Mouse (Mus musculus): ENCODE results near the gene Smco4. TPM values are rescaled to one million over a fixed set of nuclear protein-coding genes. Genes with fewer than 3 reads are reported as not detected.
A peak's percentile ranks its signal among the peaks of the same experiment; 100 is the strongest.
"Not testable (repeated sequence)": the region's sequence is repeated elsewhere in the genome, so short reads cannot be mapped to it uniquely, and the experiment has no call there.

Smco4 gene
- polyA plus RNA-seq, 1 experiment from 2014 or later, result 3.2 TPM

- 48% methylated on average over 5 of the region's 5 CpGs for WGBS
- no peak for ATAC-seq
- no peak overlapping the region for H3K27ac ChIP-seq
- H3K4me2 ChIP-seq (replicated peaks), result no peak overlapping the region
- no peak overlapping the region for H3K4me3 ChIP-seq (replicated peaks)
- H3K36me3 ChIP-seq, result no peaks in the 10 kb centered on the region
- H3K9me3 ChIP-seq, result no peaks in the 10 kb centered on the region
- H3K9ac ChIP-seq, result no peak overlapping the region
- H3K27me3 ChIP-seq (replicated peaks), result no peaks in the 10 kb centered on the region
- peaks cover 60% of the 10 kb centered on the region for H3K4me1 ChIP-seq (replicated peaks)
Observed at GRCm38 (mm10) chr9:15531204-15531603, 38.0 kb downstream of the Smco4 start.

GRCm38 (mm10) chr9:15533336-15534070 is 40.3 kb downstream of the Smco4 start:
- H3K4me2 ChIP-seq (replicated peaks), result no peak overlapping the region
- 75% methylated on average over 11 of the region's 11 CpGs for WGBS
- H3K27me3 ChIP-seq (replicated peaks), result no peaks in the 10 kb centered on the region

GRCm38 (mm10) chr9:15534110-15534509 is 40.9 kb downstream of the Smco4 start:
- Histone ChIP-seq H3K9ac (no peak overlapping the region), H3K36me3 (no peaks in the 10 kb centered on the region), H3K4me3 (replicated peaks) (no peak overlapping the region), H3K9me3 (no peaks in the 10 kb centered on the region), H3K27ac (no peak overlapping the region), H3K4me1 (replicated peaks) (peaks cover 54% of the 10 kb centered on the region), H3K4me2 (replicated peaks) (no peak overlapping the region), H3K27me3 (replicated peaks) (no peaks in the 10 kb centered on the region)
- whole genome bisulfite sequencing, result 89% methylated on average over 2 of the region's 2 CpGs
- ATAC-seq, result no peak

More at GRCm38 (mm10) chr9:15533336-15534070, 40.3 kb downstream of the Smco4 start:
- H3K27ac ChIP-seq, result no peak overlapping the region
- no peak overlapping the region for H3K4me3 ChIP-seq (replicated peaks)
- no peaks in the 10 kb centered on the region for H3K36me3 ChIP-seq
- H3K9me3 ChIP-seq, result no peaks in the 10 kb centered on the region
- no peak for ATAC-seq
- H3K4me1 ChIP-seq (replicated peaks), result peaks cover 61% of the 10 kb centered on the region
- H3K9ac ChIP-seq, result no peak overlapping the region

- H3K27ac ChIP-seq, result 0 out of 2 replicates have a peak overlapping the region, but pooled peaks have one; percentile 15
- H3K4me2 ChIP-seq (replicated peaks), result no peak overlapping the region
- no peak overlapping the region for H3K9ac ChIP-seq
- 45% methylated on average over 5 of the region's 5 CpGs for WGBS
- no peaks in the 10 kb centered on the region for H3K27me3 ChIP-seq (replicated peaks)
- no peaks in the 10 kb centered on the region for H3K36me3 ChIP-seq
- no peak for ATAC-seq
- no peaks in the 10 kb centered on the region for H3K9me3 ChIP-seq
- peaks cover 42% of the 10 kb centered on the region for H3K4me1 ChIP-seq (replicated peaks)
- H3K4me3 ChIP-seq (replicated peaks), result no peak overlapping the region
Observed at GRCm38 (mm10) chr9:15535418-15535817, 42.2 kb downstream of the Smco4 start.

- Histone ChIP-seq H3K36me3 (no peaks in the 10 kb centered on the region), H3K9ac (no peak overlapping the region), H3K9me3 (no peaks in the 10 kb centered on the region), H3K4me2 (replicated peaks) (no peak overlapping the region), H3K4me1 (replicated peaks) (peaks cover 35% of the 10 kb centered on the region), H3K27ac (no peak overlapping the region), H3K4me3 (replicated peaks) (no peak overlapping the region), H3K27me3 (replicated peaks) (no peaks in the 10 kb centered on the region)
- peak; percentile 41 for ATAC-seq
- WGBS, result 82% methylated on average over 5 of the region's 5 CpGs
Observed at GRCm38 (mm10) chr9:15536861-15537426, 43.7 kb downstream of the Smco4 start.

- ATAC-seq, result peak; percentile 58
- Histone ChIP-seq H3K36me3 (no peaks in the 10 kb centered on the region), H3K4me3 (replicated peaks) (no peak overlapping the region), H3K4me1 (replicated peaks) (peaks cover 40% of the 10 kb centered on the region), H3K9me3 (no peaks in the 10 kb centered on the region), H3K9ac (no peak overlapping the region), H3K4me2 (replicated peaks) (peak overlapping the region; percentile 28; the same call in 1 of the 2 replicates), H3K27ac (peak overlapping the region; percentile 64; the same call in 1 of the 2 replicates), H3K27me3 (replicated peaks) (no peaks in the 10 kb centered on the region)
- 84% methylated on average over 3 of the region's 3 CpGs for WGBS
Observed at GRCm38 (mm10) chr9:15537455-15538048, 44.3 kb downstream of the Smco4 start.

- Histone ChIP-seq H3K27me3 (replicated peaks) (no peaks in the 10 kb centered on the region), H3K4me3 (replicated peaks) (no peak overlapping the region), H3K27ac (no peak overlapping the region), H3K4me1 (replicated peaks) (peaks cover 31% of the 10 kb centered on the region), H3K9me3 (no peaks in the 10 kb centered on the region), H3K9ac (no peak overlapping the region), H3K36me3 (no peaks in the 10 kb centered on the region), H3K4me2 (replicated peaks) (no peak overlapping the region)
- ATAC-seq, result no peak
- WGBS, result 82% methylated on average over 8 of the region's 8 CpGs
Observed at GRCm38 (mm10) chr9:15538979-15539533, 45.8 kb downstream of the Smco4 start.

GRCm38 (mm10) chr9:15541735-15542354 is 48.6 kb downstream of the Smco4 start:
- ATAC-seq, result peak; percentile 83
- Histone ChIP-seq H3K27ac (peak overlapping the region; percentile 66; the same call in 1 of the 2 replicates), H3K36me3 (no peaks in the 10 kb centered on the region), H3K4me3 (replicated peaks) (no peak overlapping the region), H3K9ac (no peak overlapping the region), H3K4me1 (replicated peaks) (peaks cover 15% of the 10 kb centered on the region; the same call in 1 of the 2 replicates), H3K27me3 (replicated peaks) (no peaks in the 10 kb centered on the region), H3K9me3 (no peaks in the 10 kb centered on the region), H3K4me2 (replicated peaks) (no peak overlapping the region)
- WGBS, result 38% methylated on average over 5 of the region's 5 CpGs

- Histone ChIP-seq H3K9ac (no peak overlapping the region), H3K4me3 (replicated peaks) (no peak overlapping the region), H3K4me1 (replicated peaks) (no peaks in the 10 kb centered on the region), H3K27ac (no peak overlapping the region), H3K36me3 (no peaks in the 10 kb centered on the region), H3K9me3 (no peaks in the 10 kb centered on the region), H3K4me2 (replicated peaks) (no peak overlapping the region), H3K27me3 (replicated peaks) (no peaks in the 10 kb centered on the region)
- no peak for ATAC-seq
- 76% methylated on average over 4 of the region's 4 CpGs for WGBS
Observed at GRCm38 (mm10) chr9:15550461-15550961, 57.3 kb downstream of the Smco4 start.

GRCm38 (mm10) chr9:15551073-15551472 is 57.8 kb downstream of the Smco4 start:
- not testable (repeated sequence) for H3K9ac ChIP-seq; H3K36me3 ChIP-seq; ATAC-seq; H3K4me1 ChIP-seq (replicated peaks); H3K27me3 ChIP-seq (replicated peaks); H3K4me2 ChIP-seq (replicated peaks); H3K9me3 ChIP-seq; H3K4me3 ChIP-seq (replicated peaks); H3K27ac ChIP-seq
- WGBS, result 93% methylated on average over 6 of the region's 6 CpGs

GRCm38 (mm10) chr9:15551933-15552851 is 59.0 kb downstream of the Smco4 start:
- ATAC-seq, result no peak
- no peaks in the 10 kb centered on the region for H3K4me1 ChIP-seq (replicated peaks)
- H3K27ac ChIP-seq, result no peak overlapping the region
- no peaks in the 10 kb centered on the region for H3K36me3 ChIP-seq
- WGBS, result 48% methylated on average over 15 of the region's 15 CpGs
- H3K4me3 ChIP-seq (replicated peaks), result no peak overlapping the region
- no peak overlapping the region for H3K4me2 ChIP-seq (replicated peaks)
- no peaks in the 10 kb centered on the region for H3K9me3 ChIP-seq
- no peaks in the 10 kb centered on the region for H3K27me3 ChIP-seq (replicated peaks)
- H3K9ac ChIP-seq, result no peak overlapping the region
